Mouse (Mus musculus) G1E-ER4 (cell line): Measurements from ENCODE around the gene Ttyh2. TPM values are rescaled to one million over a fixed set of nuclear protein-coding genes. Genes with fewer than 3 reads are reported as not detected.

Experiments used
- GATA1 ChIP-seq: IDR thresholded peaks from one replicate; pipeline ENCODE4 v1.8.0; 2012; ENCODE audit warnings: low read length, inconsistent platforms
- polyA plus RNA-seq: library from polyadenylated mRNA; stranded (reverse); fragments of >175 nt; gene quantifications from 2 replicates; pipeline ENCODE4 v1.2.3, GENCODE M21; 2012

Gene Ttyh2
- polyA plus RNA-seq, result 0.16 and 0.32 TPM in 2 replicates

DNA sequence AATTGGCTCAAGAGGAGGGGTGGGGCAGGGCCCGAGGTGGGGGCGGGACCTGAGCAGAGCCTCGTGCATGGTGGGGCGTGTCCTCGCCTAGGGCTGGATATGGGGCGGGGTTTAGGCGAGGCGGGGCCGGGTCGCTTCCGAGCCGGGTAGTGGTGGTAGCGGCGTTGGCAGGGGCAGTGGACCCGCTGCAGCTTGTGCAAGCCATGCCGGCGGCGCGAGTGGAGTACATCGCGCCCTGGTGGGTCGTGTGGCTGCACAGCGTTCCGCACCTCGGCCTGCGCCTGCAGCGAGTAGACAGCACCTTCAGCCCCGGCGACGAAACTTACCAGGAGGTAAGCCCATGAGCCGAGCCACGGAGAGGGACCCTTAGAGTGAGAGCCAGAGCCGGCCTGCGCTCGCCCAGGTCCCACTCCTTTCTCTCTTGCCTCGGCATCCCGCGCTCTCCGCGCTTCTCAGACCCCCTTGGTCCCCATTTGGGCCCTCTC is at the start of gene Ttyh2:
TSS of gene Ttyh2 (plus strand) at position 91 of the 485 bp plus-strand sequence.
- TF ChIP-seq GATA1, result no peak

DNA sequence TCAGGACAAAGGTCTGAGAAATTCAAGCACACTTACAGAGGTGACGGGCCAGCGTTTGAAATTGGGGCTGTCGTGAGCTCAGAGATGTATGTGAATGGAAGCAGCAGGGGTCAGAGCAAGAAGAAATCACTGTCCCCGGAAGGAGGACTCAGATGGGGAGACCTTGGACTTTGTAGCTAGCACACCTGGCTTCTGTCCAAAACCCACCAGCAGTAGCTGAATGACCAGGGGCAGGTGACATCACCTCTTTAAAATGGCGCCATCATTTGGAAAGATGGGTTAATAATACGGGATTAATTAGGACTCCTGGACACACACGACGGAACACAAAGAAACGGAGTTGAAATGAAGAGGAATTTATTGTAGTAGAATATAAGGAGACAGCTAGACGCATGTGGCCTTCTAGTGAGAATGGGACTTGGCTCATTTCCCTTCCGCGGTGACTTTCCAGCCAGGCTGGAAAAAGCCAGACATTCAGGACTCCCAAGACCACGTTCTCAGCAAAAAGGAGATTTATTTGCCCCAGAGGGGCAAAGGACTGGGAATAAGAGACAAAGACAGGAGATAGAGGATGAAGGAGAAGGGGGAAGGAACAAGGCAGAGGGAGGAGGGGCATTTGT is 49.0 kb upstream of the Ttyh2 start:
- no peak for TF ChIP-seq GATA1

DNA sequence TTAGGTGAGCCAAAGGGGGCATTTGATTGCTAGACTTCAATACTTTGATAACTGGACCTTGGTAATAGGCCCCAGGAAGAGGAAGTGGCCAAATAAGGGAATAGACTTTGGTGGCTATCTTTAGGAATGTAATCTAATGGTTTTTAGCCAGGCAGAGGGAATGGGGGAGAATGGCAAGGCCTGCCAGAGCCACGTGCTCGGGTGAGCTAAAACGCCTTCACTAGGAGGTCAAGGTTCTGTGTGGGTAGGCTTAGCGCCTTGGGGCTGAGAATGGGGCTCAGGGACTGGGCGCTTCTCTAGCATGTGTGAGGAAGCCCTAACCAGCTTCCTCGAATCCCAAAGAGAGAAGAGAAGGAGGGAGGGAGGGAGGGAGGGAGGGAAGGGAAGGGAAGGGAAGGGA is 48.2 kb upstream of the Ttyh2 start:
- TF ChIP-seq GATA1, result no peak

DNA sequence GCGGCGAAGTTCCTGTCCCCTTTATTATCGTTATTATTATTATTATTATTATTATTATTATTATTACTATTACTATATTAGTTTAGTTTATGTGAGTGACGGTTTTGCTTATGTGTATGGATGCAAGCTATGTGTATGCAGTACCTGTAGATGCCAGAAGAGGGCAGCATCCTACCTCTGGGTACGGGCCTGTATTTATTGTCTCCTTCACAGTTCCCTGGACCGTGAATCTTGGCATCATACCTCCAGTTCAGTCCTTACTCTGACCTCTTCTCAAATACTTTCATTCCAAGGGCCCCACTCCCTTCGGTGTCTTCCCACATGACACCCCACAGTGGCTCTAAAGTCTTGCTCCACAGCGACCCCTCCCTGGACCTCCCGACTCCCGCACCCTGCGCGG is 47.2 kb upstream of the Ttyh2 start:
- TF ChIP-seq GATA1, result no peak

DNA sequence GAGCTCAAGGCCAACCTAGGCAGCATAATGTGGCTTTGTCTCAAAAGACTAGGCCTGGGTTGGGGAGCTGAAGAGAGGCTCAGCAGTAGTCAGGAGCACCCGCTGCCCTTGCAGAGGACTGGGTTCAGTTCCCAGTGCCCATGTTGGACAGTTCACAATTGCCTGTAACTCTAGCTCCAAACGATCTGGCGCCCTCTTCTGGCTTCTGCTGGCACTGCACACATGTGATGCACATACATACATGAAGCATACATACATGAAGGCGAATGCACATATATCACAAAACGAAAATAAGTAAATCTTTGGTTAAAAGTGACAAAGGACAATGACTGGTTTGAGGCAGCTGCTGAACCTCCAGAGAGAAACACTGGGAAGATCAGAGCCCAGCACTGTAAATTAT is 45.2 kb upstream of the Ttyh2 start:
- no peak for TF ChIP-seq GATA1

DNA sequence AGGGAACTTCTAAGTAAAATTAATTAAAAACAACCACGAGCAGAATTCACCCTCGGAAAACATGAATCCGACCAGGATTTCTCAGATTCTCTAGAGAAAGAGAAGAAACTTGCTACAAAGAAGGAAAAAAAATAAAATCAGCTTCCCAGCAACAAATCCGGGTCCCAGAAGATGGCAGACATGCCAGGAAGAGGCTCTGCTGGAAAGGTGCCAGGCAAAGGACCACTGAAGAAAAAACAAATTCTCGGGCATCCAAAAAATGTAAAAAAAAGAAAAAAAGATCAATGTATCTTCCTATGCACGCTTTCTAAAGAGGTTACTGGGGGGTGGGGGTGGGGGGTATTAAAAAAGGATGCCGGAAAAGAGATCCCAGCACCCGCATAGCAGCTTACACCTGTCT is 43.0 kb upstream of the Ttyh2 start:
- no peak for TF ChIP-seq GATA1

DNA sequence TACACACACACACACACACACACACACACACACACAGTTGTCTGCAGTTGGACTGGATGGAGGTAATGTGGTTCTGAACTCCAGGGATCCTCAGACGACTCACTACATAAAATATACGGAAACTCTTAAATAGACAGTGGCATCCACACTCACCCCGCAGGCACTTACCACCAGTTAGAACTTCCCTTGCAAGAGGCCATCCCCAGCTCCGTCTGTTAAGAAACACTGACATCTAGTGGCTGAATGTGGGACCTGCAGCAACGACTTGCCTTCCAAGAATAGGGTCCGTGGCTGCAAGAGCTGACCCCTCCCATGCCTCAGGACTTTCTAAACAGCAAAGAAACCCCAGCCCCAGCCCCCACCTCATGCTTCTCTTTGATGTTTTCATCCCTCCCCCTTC is 38.9 kb upstream of the Ttyh2 start:
- no peak for TF ChIP-seq GATA1

DNA sequence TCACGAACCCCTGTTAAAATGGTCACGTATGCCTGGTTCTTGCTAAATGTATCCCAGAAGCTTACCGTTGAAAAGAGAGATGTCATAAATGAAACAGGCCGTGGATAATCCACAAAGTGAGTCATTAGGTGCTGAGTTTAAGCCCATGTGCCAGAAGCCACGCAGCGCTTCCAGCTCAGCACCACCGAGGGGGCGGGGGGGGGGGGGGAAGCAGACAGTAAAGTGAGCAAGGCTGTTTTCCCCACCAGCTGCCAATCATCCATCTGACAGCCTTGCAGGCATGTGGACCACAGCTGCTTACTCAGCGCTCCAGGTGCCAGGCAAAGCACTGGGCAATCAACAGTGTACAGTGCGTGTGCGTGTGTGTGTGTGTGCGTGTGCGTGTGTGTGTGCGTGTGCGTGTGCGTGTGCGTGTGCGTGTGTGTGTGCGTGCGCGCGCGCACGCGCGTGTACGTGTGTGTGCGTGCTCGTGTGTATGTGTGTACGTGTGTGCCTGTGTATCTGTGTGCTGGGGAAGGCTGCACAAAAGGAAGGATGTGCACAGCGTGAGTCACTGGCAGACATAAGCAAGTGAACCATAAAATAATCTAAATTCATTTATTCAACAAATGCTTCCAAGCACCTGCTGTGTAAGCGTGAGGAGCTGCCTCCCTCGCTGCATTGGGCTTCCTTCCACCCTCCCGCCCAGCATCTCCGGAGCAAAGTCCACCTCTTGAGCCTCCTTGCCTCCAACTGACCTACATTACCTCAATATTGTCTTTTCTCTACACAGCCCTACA is 38.3 kb upstream of the Ttyh2 start:
- TF ChIP-seq GATA1, result no peak

DNA sequence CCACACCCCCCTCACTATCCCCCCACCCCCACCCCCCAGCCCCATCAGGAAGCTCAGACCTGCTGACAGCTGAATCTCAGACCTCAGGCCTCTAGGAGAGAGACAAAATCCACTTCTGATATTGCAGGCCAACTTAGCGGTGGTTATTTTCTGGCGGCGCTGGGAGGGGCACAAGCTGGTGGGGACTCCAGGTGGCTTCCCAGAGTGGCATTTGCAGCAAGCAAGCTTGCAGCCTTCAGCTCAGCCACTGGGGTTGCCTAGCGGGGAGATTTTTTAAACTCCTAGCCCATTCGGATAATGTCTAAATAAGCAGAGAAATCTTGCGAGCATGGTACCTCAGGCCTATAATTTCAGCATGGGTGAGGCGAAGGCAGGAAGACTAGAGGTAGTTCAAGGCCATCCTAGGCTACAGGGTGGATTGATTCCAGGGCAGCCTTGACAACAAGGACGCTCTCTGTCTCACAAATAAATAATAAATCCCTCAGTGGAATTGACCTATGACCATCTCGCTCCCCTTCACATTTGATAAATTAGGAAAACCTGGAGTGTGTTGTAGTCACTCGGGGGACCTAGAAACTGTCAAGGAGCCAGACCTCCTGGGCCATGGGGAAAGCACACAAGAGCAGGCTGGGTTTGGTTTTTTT is 36.5 kb upstream of the Ttyh2 start:
- no peak for TF ChIP-seq GATA1

DNA sequence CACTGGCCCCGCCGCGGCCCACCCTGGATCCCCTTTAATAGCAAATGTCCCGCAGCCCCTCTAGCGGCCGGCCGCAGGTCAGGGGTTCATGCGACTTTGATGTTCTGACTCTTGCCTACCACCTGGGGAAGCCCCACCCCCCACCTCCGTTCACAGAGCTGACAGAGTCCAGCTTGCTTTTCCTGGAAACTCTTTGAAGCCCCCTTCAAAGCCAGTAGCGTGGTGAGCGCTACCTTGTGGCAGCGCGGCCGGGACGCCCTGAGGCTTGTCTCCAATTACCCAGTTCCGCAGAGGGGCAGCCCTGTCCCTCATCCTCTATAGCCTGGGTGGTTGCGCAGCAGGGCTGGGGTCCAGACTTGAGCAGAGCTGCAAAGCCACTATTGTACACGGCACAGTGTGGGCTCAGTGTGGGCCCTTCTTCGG is 35.5 kb upstream of the Ttyh2 start:
- no peak for TF ChIP-seq GATA1

DNA sequence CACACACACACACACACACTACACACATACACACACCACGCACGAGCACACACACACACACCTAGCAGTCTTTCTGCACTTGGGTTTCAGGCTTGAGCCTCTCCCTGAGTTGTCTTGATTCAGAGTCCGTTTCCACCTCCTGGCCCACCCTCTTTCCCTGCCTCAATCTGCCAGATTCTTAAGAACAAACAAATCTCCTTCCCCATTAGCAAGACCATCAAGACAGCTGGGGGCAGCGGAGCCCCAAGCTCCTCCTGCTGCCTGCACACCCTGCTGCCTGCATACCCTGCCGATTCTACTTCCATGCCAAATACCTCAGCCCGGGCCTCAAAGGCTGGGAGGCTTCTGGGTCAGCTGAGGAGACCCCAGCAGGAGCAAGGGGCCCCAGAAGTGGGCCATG is 34.6 kb upstream of the Ttyh2 start:
- TF ChIP-seq GATA1, result no peak

DNA sequence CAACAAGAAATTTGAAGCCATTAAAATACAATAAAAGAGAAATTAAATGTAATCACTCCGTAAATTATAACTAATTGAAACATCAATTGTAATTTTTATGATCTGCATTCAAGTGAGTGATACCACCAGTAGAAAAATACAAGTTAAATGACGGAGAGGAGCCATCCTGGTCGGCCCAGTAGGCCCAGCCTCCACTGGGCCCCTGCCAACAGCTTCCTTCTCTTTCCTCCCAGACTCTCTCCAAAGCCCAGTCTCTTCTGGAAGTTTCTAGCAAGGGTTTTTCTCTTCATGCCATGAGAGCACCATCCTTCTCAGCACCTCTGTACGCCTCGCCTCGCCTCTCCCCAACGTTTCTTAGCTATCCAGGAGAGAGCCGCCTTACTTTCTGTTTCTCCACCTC is 34.1 kb upstream of the Ttyh2 start:
- no peak for TF ChIP-seq GATA1

DNA sequence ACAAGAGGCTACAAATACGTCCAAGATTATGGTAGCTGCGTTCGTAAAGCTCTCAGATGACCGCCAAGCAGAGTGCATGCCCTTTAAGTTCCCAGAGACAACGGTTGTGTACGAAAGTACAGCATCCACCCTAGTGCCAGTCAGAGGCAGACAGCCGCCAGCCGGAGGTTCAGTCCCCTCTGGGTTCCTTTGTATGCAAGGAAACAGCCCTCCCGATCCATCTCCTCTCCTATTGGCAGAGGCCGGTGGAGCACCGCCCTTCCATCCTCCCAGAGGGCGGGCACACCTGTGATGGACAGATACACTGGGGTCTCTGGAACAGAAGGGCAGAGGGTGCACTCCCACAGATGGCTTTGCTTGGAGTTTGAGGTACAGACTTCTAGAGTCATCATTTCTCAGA is 33.0 kb upstream of the Ttyh2 start:
- no peak for TF ChIP-seq GATA1

DNA sequence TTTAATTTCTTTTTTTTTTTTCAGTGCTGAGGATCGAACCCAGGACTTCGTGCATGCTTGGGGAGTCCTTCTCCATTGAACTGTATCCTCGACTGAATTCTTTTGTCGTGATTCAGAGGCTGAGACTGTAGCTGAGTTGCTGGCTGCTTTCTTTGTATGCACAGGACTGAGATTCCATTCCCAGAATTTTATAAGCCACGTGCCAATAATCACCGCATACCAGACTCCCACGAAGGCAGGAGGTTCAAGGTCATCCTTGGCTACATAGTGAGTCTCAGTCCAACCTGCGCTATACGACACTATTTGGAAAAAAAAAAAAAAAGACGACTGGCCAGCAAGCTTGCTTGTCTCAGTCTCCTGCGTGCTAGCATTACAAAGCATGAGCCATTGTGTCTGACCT is 32.3 kb upstream of the Ttyh2 start:
- TF ChIP-seq GATA1, result no peak

DNA sequence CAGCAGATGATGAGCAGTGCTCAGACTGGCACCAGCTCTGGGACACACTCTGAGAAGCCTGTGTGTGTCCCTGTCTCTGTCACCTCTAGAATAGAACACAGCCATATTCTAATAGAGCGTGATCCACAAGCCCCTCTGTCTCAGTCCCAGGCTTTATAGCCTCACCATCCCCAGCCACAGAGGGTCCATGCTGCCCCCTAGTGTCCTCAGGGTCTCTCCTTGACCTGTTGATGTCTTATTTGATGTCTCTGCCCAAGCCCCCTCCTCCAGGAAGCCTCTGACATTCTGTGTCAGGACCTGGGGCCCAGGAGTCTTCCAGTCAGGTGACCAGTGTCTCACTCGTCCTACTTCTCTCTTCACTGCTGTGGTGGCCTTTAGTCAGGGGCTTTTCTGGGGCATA is 31.1 kb upstream of the Ttyh2 start:
- TF ChIP-seq GATA1, result no peak

DNA sequence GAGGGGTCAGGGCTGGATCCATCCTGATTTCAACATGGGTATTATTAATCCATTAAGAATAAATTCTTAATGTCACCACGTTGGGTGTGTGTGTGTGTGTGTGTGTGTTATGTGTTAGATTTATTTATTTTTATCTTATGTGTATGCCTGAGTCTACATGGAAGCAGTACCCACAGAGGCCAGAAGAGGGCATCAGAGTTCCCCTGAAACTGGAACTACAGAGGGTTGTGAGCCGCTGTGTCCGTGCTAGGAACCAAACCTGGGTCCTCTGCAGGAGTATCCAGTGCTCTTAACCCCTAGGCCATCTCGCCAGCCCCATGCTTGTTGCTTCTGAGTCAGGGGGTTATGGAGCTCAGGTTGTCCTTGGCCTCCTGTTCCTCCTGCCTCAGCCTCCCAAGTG is 25.7 kb upstream of the Ttyh2 start:
- TF ChIP-seq GATA1, result no peak

DNA sequence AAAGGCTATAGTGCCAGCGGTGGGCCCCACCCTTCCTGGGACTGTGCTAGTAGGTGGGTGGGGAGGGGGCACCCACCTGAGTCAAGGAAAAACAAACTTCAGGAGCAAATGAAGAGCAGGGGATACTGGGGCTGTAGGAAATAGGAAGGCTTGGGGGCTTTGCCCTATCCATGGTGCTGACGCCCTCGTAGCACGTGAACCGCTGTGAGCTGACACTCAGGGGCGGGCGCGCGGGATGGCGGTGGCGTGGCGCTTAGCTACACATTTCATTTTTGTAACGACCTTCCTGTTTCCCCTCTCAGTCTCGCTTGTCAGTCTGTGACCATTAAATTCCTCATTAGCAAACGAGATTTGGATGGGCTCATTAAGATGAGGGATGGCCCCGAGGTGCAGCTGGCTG is 22.7 kb upstream of the Ttyh2 start:
- TF ChIP-seq GATA1, result no peak
